Mouse (Mus musculus): ENCODE data around the gene Zg16. TPM values are rescaled to one million over a fixed set of nuclear protein-coding genes. Genes with fewer than 3 reads are reported as not detected.
"Not testable (repeated sequence)": the region's sequence is repeated elsewhere in the genome, so short reads cannot be mapped to it uniquely, and the experiment has no call there.

Gene Zg16
- not detected in 2 replicates for total RNA-seq (2021)
- long read RNA-seq, partial matches to known transcripts = 0 of 1 reads
- long read RNA-seq, other reads (novel, unspliced or antisense) = 1 of 1 reads

DNA sequence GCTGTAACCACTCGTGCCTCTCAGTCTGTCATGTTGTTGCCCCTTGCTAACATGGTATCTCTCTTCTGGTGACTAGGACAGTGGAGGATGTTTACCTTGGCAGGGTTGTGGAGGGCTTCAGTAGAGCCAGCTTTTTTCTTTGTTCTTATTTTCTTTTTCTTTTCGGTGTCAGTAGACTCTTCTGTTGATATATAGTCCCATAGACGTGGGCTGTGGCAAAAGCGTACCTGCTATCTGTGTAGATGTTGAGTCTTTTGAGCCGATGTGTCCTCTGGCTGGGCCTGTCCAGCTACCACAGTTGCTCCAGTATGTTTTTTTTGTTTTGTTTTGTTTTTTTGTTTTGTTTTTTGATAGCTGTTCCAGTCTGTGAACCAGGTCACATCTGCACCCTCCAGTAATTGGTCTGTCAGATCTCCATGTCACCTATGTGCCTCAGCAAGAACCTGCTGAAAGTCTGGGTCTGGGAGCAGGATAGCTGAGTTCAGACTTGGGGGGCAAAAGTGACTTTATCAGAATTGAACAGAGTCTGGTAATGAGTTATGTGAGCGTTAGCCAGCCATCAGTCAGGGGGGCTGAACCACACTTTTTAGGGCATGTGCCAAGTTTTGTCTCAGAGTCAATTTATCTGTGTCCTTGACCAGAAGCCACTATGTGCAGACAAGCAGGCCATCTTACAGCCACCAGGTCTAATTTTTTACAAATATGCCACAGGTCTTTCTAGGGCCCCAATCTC is at the start of gene Zg16:
TSS of gene Zg16 (minus strand) at position 51 of the 733 bp plus-strand sequence.
- not testable (repeated sequence) for DNase-seq

GRCm38 (mm10) chr7:127136181-127137071 is 49.3 kb upstream of the Zg16 start:
- DNase-seq = no peak

DNA sequence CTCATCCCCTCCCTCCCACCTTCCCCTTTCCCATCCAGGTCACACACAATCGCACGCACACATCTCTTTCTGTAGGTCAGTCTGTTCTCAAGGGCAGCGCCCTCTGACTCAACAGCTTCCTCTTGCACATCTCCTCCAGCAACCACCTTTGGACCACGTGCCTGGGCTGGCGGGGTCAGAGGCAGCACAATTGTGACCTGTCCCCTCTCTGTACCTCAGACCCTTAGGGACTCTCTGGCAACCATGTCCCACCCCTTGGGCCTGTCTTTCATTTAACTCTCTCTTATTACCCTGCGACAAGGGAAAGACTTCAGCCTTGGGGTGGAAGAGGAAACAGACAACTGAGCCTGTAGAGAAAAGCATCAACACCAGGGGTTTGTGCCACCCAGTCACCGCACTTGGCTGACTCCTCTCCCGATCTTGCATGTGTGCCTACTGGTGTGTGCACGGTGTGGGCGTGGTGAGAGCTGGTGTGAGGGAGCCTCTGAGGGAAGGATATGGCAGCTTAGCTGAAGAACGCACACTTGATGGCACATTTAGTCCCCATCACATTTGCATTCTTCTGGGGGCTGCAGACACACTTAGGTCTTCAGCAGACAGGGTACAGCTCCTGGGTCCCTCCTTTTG is 47.8 kb upstream of the Zg16 start:
- DNase-seq = no peak

GRCm38 (mm10) chr7:127133125-127133524 is 46.0 kb upstream of the Zg16 start:
- DNase-seq = no peak

- no peak for DNase-seq
These were observed 42.5 kb upstream of the Zg16 start for GRCm38 (mm10) chr7:127129638-127130037.

GRCm38 (mm10) chr7:127121911-127122270 is 34.8 kb upstream of the Zg16 start, which contains the start of gene Qprt:
Qprt (minus strand) TSS chr7:127122226.
- DNase-seq = no peak

DNA sequence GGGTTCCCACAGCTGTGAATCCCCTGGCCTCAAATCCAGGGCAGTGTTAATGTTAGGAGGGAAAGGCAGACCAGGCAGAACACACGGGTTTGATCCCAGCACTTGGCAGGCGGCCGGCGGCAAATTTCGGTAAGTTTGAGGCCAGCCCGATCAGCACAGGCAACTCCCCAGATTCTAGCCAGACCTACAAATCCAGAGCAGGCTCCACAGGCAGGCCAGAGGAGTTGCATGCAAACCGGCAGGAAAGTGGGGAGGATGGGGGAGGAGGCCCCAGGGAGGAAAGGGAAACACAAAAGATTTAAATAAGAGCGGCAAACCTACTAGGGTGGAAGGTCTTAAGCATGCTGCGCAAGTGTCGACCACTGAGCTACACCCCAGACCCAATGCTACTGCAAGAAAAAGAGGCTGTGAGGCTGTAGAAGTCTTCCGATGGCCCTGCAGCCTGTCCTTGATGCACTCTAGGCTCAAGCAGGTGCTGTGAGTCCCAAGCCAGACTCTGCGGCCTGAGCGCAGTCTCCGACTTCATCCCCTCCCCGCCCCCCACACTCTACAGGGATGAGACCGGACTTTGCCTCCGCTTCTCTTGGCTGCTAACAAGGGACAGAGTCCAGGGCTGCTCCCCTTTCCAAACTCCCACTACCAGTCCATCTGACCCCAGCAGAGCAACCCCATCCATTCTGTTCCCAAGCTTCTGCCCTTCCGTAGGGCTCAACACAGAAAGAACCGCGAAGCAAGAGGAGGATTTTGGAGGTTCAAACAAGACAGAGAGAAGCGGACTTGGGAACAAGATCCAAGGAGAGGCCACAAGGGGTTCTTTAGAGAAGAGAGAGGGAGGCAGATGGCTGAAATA is 34.2 kb upstream of the Zg16 start:
- no peak for DNase-seq

- DNase-seq = no peak
These were observed 31.7 kb upstream of the Zg16 start for GRCm38 (mm10) chr7:127118671-127119445.

GRCm38 (mm10) chr7:127117948-127118347 is 30.8 kb upstream of the Zg16 start:
- peak; percentile 52 for DNase-seq

- DNase-seq = no peak
These were observed 29.3 kb upstream of the Zg16 start for GRCm38 (mm10) chr7:127116331-127116935.

GRCm38 (mm10) chr7:127114920-127115319 is 27.8 kb upstream of the Zg16 start:
- DNase-seq = no peak

DNA sequence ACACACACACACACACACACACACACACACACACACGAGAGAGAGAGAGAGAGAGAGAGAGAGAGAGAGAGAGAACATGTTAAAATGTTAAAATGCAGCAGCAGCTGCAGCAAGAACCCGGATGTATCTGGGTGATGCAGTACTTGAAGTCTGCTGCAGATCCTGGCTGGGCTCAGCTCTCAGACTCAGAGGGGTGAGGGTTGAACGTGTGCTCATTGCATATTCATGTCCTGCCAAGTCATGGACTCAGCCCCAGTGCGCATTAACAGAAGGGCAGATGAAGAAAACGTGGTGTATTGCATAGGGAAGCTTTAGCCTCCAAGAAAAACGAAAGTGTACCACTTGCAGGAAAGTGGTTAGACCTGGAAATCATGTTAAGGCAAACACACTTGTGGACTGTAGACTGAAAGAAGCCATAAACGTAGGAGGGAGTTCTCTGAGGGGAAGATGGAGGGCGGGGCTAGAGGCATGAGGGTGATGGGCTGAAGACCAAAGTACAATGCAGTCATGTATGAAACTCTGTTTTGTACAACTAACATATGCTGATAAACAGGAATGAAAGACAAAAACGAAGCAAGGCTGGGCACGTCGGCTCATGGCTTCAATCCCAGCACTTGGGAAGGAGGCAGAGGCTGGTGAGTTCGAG is 26.6 kb upstream of the Zg16 start:
- no peak for DNase-seq

DNA sequence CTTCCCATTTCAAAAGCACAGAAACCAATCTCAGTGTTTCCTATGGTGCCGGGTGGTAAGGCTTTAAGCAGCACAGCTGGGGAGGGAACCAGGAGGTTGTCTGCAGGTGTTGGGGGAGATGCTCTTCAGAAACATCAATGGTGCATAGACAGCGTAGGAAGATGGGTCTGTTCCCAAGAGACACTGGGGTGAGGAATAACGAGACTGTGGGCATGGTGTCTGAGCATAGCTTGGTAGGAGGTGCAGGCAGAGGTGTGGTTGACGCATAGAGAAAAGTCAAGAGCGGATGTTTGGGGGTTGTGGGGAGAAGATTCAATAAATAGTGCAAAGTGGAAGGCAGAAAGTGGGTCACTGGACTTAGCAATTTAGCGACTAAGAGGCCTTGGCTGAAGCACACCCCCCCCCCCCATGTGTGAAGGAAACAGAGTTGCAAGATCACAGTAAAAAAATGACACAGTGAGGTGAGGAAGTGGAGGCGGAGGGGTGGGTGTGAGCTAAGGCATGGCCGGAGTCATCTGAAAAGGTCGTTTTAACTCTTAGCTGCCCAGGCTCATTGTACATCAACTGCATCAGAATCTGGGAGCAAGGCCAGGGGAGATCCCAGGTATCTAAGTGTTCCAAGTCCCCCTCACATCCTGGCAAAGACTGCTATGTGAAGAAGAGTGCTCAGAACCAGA is 25.9 kb upstream of the Zg16 start:
- no peak for DNase-seq

GRCm38 (mm10) chr7:127112251-127112841 is 25.2 kb upstream of the Zg16 start:
- DNase-seq = no peak

GRCm38 (mm10) chr7:127111461-127111860 is 24.3 kb upstream of the Zg16 start:
- DNase-seq = peak; percentile 65

DNA sequence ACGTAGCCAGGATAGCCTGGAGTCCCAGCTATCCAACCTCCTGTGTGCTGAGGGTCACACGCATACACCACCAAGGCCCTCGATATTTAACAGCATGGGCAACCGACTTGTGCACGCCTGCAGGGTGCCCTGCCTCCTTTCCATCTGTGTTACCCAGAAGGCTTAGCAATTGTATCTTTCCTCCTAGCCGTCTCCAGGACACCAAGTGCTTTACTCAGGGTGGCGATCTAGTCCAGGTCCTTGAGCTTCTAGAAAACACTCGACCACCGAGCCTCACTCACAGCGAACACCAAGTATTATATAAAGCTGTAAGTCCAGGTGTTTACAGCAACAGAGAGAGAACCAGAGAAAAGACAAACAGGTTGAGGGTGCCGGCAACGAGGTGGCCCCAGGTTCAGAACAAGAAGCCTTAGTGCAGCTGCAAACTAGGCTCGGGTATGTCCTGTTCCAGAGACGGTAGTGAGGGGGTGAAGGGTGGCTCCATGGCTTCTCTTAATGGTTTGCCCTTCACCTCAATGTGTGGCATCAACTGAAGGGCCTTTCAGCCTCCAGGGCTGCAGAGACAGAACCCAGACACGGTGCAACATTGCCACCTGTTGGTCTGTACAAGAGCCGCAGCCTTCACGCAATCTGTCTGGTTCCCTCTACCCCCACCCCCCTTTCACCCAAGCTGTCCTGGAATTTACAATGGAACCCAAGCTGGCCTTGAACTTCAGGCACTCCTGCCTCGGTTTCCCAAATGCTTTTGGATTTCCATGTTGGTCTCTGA is 23.3 kb upstream of the Zg16 start:
- peak; percentile 71 for DNase-seq

GRCm38 (mm10) chr7:127105551-127105950 is 18.4 kb upstream of the Zg16 start:
- DNase-seq = no peak

All from adrenal gland, postnatal 25 days (tissue).